Mouse (Mus musculus) ES-Bruce4 (cell line): ENCODE results near the gene Selenow.

Experiments
- CTCF ChIP-seq: IDR thresholded peaks from one replicate; pipeline ENCODE4 v1.8.1; 2011; ENCODE audit warnings: low read depth, low read length
- EP300 ChIP-seq: IDR thresholded peaks from 2 replicates; pipeline ENCODE4 v1.6.1; 2011; ENCODE audit warnings: low read depth, low read length; ENCODE audit not compliant: insufficient read depth
- POLR2A ChIP-seq: IDR thresholded peaks from one replicate; pipeline ENCODE4 v1.8.1; 2011; ENCODE audit warnings: low read length; ENCODE audit not compliant: insufficient read depth

DNA sequence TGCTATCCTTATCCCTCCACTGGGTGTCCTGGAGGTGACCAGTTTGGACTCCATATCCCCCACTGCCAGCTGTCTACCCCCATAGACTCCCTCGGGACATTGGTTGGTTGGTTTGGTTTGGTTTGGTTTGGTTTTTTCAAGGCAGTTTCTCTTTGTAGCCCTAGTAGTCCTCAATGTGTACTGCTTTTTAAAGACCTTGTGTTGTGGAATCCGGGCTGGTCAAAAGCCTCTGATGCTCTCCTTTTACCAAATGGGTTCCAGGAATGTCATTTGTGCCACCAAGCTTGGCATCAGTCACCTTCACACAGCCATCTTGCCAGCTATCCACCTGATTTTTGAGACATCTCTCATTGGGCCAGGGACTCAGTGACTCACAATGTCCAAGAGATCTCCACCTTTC, 7.5 kb downstream of the Selenow start:
- TF ChIP-seq POLR2A (no peak), EP300 (no peak), CTCF (no peak)
